Mouse (Mus musculus) thymus, adult 2 months (tissue): ENCODE data around the gene 9930022D16Rik.

Experiments used
- CTCF ChIP-seq: fragments of 200-500 bp; IDR thresholded peaks from 2 replicates; pipeline ENCODE4 v1.5.1; 2012; ENCODE audit warnings: mild to moderate bottlenecking, control low read depth, low read length, moderate library complexity, borderline replicate concordance; ENCODE audit not compliant: control insufficient read depth, poor library complexity, insufficient read depth; ENCODE audit errors: extremely low read depth
- POLR2A ChIP-seq: fragments of 200-500 bp; IDR thresholded peaks from 2 replicates; pipeline ENCODE4 v1.6.1; 2012; ENCODE audit warnings: mild to moderate bottlenecking, low read length, control low read depth, moderate library complexity; ENCODE audit not compliant: control insufficient read depth, poor library complexity, insufficient read depth; ENCODE audit errors: extremely low read depth

DNA sequence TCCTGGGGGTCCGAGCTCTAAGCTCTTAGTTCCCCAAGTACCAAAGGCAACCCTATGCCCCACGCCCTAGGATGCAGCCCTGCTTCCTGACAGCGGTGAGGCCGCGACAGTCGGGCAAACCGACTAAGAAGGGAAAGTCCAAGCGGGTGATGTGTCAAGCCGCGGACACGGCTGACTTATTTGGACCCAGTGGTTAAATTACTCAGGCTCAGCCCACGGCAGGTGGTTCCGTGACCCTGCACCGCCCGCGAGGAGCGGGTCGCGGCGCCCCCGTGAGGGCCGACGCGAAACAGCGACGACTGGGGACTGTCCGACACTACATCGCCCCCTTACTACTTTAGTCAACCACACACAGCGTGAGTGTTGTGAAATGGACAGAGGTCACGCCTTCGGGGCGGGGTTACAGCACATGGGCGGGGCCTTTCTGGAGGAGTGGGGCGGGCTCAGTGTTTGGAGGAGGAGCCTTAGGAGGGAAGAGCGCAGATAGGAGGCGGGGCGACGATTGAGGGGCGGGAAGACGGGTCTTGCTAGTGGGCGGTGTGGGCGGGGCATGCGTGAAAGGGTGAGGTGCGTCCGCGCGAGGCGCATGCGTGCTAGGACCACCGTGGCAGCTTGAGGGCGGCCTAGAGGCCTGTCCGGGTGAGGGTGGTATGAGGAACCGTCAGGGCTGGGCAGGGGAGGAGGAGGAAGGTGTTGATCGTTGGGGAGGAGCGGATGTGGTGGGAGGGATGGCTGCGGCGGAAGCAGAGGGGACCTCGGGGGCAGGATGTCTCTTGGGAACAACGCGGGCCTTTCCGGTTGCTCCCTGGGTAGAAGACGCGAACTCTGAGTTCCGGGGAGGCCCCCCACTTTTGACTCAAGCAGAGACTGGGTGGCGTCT, 11.9 kb downstream of the 9930022D16Rik start, which contains the start of gene Amz2:
- TF ChIP-seq CTCF: peak; percentile 91
- TF ChIP-seq POLR2A: peak; percentile 87
